Mouse (Mus musculus) erythroblast, adult 5-6 weeks (primary cell): ENCODE measurements around the gene Olfr447. TPM values are rescaled to one million over a fixed set of nuclear protein-coding genes. Genes with fewer than 3 reads are reported as not detected.

Experiments
- ATAC-seq: replicated peaks from 2 replicates; pipeline ENCODE4 v1.8.0; 2016; ENCODE audit warnings: moderate number of reproducible peaks, mild to moderate bottlenecking, moderate TSS enrichment, inconsistent platforms; ENCODE audit not compliant: poor library complexity, low FRiP score, severe bottlenecking
- total RNA-seq, 2 experiments: library from RNA; stranded (forward) in 1 of 2; stranded (reverse) in 1 of 2; fragments of 150-400 nt in 1 of 2; fragments of 200-764, 138-1000 nt in 1 of 2; gene quantifications; 2 replicates each; pipeline versions ENCODE4 v1.2.3 to v1.2.4; 2015 to 2017; ENCODE audit warnings: low replicate concordance in 2 of 2

Gene Olfr447
- total RNA-seq (2015; ENCODE audit: low replicate concordance): not detected in 2 replicates
- total RNA-seq (2017; ENCODE audit: low replicate concordance): not detected in 2 replicates

GRCm38 (mm10) chr6:42908578-42908977 is at the start of gene Olfr447:
Olfr447 (plus strand) TSS chr6:42908878.
- ATAC-seq: no peak

DNA sequence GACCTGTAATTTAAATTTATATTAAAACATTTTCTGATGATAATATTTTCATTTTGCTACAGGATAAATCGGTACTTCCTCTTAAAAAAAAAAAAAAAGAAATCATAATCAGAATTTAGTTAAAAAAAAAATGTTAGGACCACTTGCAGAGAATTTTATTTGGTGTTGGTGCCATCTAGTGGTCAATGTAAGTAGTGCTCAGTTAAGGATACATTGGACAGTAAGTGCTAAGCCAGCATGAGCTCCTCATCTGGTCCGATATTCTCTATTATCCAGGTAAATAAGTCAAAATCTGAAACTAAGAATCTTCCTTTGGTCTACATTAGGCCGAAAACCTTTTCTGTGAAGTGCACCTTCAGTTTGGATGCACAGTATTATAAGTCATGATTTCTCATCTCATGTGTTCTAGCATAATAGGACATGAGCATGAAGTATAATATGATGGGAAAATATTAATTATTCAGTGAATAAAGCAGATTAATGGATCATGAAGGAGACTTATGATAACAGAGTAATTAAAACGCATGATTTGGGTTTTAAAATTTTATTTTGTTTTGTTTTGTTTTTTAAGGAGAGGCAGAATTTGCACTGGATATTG is 48.4 kb upstream of the Olfr447 start:
- no peak for ATAC-seq

DNA sequence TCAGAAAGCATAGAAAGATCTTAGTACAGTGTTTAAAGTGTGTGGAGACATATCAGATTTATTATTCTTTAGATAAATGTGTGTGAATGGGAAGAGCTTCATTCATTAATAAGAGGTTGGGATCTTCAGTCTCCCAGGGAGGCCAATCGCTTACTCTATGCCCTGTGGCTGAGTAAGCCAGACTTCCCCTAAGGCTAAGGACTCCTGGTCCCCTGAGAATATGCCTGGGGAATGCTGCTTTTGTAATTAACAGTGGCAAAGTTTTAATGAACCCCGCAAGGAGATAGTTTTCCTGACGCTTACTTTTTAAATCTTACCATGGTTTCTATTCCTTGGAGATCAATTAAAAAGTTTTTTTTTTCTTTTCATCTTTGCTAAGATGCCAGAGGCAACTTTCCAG is 39.0 kb upstream of the Olfr447 start:
- no peak for ATAC-seq

- no peak for ATAC-seq
Measured at GRCm38 (mm10) chr6:42876323-42876722, 32.4 kb upstream of the Olfr447 start.

DNA sequence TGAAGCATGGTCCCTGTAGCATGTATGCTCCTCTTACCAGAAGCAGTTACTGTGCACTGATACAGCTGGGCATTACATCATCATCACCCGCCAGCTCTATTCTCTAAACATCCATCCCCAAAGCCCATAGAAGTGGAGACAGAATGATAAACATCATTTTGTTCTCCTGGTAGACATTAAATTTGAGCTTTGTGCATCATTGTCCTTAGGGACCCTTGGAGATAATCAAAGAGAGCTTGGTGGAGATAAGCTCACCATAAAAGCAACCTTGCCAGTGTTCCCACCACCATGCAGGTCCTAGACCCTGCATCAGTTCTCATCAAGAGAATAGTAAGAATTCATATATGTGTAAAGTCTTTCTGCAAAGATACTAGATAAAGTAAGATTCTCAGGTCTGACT is 18.5 kb upstream of the Olfr447 start, which contains the start of gene Olfr448:
Olfr448 (plus strand) TSS at position 301 of the 400 bp plus-strand sequence.
- ATAC-seq: no peak

GRCm38 (mm10) chr6:42900345-42900744 is 8.3 kb upstream of the Olfr447 start:
- no peak for ATAC-seq

DNA sequence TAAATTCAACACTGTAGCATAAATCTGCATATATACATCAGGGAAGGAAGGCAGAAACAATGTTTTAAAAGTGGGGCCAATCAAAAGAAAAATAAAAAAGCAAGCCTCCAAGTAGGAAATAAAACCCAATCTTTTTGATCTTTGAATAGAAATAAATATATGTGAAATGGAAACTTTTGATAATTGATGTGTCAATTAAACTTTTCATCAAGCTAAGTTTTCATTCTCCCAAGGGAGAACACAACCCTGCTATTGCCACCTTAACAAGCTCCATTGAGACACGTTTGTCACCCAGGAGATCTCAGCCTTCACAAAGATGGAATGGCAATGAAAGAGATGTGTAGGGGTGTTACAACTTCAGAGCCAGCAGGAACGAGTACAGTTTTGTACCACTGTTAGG is 12.4 kb downstream of the Olfr447 start, which contains the start of gene Olfr446:
Olfr446 (plus strand) TSS at position 301 of the 400 bp plus-strand sequence.
- no peak for ATAC-seq

GRCm38 (mm10) chr6:42948767-42949166 is 40.1 kb downstream of the Olfr447 start, which contains the start of gene Olfr444:
Olfr444 (plus strand) TSS chr6:42949067.
- ATAC-seq: no peak

Other genes with a start within 250 kb of the Olfr447 start
- not detected in 2 replicates for gene Tcaf1, start 198.8 kb upstream of the Olfr447 start, total RNA-seq (2015; ENCODE audit: low replicate concordance)
- gene Tcaf1, start 198.8 kb upstream of the Olfr447 start, total RNA-seq (2017; ENCODE audit: low replicate concordance): not detected in 2 replicates
- gene Olfr453, start 169.5 kb upstream of the Olfr447 start, total RNA-seq (2015; ENCODE audit: low replicate concordance): not detected in 2 replicates
- gene Olfr453, start 169.5 kb upstream of the Olfr447 start, total RNA-seq (2017; ENCODE audit: low replicate concordance): not detected in 2 replicates
- gene Olfr38, start 152.5 kb upstream of the Olfr447 start, total RNA-seq (2015; ENCODE audit: low replicate concordance): not detected in 2 replicates
- not detected in 2 replicates for gene Olfr38, start 152.5 kb upstream of the Olfr447 start, total RNA-seq (2017; ENCODE audit: low replicate concordance)
- gene Olfr452, start 123.8 kb upstream of the Olfr447 start, total RNA-seq (2015; ENCODE audit: low replicate concordance): not detected in 2 replicates
- gene Olfr452, start 123.8 kb upstream of the Olfr447 start, total RNA-seq (2017; ENCODE audit: low replicate concordance): not detected in 2 replicates
- not detected in 2 replicates for gene Olfr450, start 96.9 kb upstream of the Olfr447 start, total RNA-seq (2015; ENCODE audit: low replicate concordance)
- not detected in 2 replicates for gene Olfr450, start 96.9 kb upstream of the Olfr447 start, total RNA-seq (2017; ENCODE audit: low replicate concordance)
- not detected in 2 replicates for gene Olfr449, start 74.5 kb upstream of the Olfr447 start, total RNA-seq (2015; ENCODE audit: low replicate concordance)
- gene Olfr449, start 74.5 kb upstream of the Olfr447 start, total RNA-seq (2017; ENCODE audit: low replicate concordance): not detected in 2 replicates
- 0.58 TPM in 1 of 2 replicates, not detected in the other for gene Olfr448, start 18.4 kb upstream of the Olfr447 start, total RNA-seq (2015; ENCODE audit: low replicate concordance)
- gene Olfr448, start 18.4 kb upstream of the Olfr447 start, total RNA-seq (2017; ENCODE audit: low replicate concordance): not detected in 2 replicates
- not detected in 2 replicates for gene Olfr446, start 12.5 kb downstream of the Olfr447 start, total RNA-seq (2015; ENCODE audit: low replicate concordance)
- gene Olfr446, start 12.5 kb downstream of the Olfr447 start, total RNA-seq (2017; ENCODE audit: low replicate concordance): not detected in 2 replicates
- gene Olfr444, start 40.2 kb downstream of the Olfr447 start, total RNA-seq (2015; ENCODE audit: low replicate concordance): not detected in 2 replicates
- not detected in 2 replicates for gene Olfr444, start 40.2 kb downstream of the Olfr447 start, total RNA-seq (2017; ENCODE audit: low replicate concordance)
- gene Olfr441, start 197.5 kb downstream of the Olfr447 start, total RNA-seq (2015; ENCODE audit: low replicate concordance): not detected in 2 replicates
- not detected in 2 replicates for gene Olfr441, start 197.5 kb downstream of the Olfr447 start, total RNA-seq (2017; ENCODE audit: low replicate concordance)
- gene Olfr237-ps1, start 237.7 kb downstream of the Olfr447 start, total RNA-seq (2015; ENCODE audit: low replicate concordance): not detected in 2 replicates
- 0.17 TPM in 1 of 2 replicates, not detected in the other for gene Olfr237-ps1, start 237.7 kb downstream of the Olfr447 start, total RNA-seq (2017; ENCODE audit: low replicate concordance)